Mouse (Mus musculus) testis, adult 2 months (tissue): ENCODE measurements at regions not wholly inside any gene's neighbourhood (a gene's known extent, or its start where the extent isn't known, plus 50 kb on each side); places are given as distances from the start of the nearest gene placed in this dataset.

Experiments used
- CTCF ChIP-seq: fragments of 200-500 bp; IDR thresholded peaks from 2 replicates; pipeline ENCODE4 v1.5.1; 2012; ENCODE audit warnings: low read depth, mild to moderate bottlenecking, inconsistent platforms, low read length, moderate library complexity; ENCODE audit not compliant: control insufficient read depth, insufficient read depth, insufficient replicate concordance
- POLR2A ChIP-seq: fragments of 200-500 bp; IDR thresholded peaks from 2 replicates; pipeline ENCODE4 v1.6.1; 2012; ENCODE audit warnings: low read depth, mild to moderate bottlenecking, inconsistent platforms, low read length, moderate library complexity; ENCODE audit not compliant: control insufficient read depth

GRCm38 (mm10) chr11:64297825-64298224 lies 137.3 kb upstream of the Hs3st3a1 start:
- TF ChIP-seq CTCF = no peak
- no peak for TF ChIP-seq POLR2A
